Mouse (Mus musculus): Measurements from ENCODE around the gene Sema3f. TPM values are rescaled to one million over a fixed set of nuclear protein-coding genes. Genes with fewer than 3 reads are reported as not detected.

The Sema3f gene
- total RNA-seq, 2 experiments from 2014 or later: 22.6 to 41.3 TPM

DNA sequence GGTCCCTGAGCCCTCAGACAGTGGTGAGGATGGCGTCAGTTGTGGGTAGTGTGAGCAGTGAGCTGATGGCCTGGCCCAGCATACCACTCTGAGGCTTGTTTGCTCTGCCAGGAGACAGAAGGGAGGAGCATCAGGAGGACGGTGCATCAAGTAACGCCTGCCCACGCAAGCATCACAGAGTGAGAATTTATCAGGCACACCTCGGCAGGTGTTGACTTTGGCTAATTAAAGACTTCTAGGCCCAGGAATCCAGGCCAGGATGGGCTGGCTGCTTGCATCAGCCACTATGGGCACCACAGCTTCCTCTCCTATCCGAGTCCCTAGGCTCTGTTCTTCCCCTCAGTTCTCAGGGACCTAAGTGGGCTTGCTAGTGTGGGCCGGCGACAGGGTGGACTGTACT, 47.9 kb downstream of the Sema3f start:
- no peak for DNase-seq

DNA sequence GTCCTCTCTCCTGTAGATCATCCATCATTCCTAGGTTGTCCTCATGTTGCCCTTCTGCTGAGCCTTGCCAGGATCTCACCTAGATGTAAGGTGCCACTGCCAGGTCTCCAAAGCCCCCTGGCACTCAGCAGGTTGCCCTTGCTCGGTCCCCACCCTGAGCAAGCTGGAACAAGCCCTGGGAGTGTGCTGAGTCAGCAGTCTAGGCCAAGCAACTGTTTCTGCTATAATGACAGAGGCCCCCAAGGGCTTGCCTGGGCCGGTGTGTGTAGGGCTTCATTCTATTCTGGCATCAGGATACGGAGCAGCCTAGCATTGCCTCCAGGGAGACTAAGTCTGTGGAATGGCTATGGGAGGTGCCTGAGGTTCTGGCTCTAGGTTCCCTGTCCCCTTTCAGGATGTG, 49.5 kb downstream of the Sema3f start:
- DNase-seq: no peak

DNA sequence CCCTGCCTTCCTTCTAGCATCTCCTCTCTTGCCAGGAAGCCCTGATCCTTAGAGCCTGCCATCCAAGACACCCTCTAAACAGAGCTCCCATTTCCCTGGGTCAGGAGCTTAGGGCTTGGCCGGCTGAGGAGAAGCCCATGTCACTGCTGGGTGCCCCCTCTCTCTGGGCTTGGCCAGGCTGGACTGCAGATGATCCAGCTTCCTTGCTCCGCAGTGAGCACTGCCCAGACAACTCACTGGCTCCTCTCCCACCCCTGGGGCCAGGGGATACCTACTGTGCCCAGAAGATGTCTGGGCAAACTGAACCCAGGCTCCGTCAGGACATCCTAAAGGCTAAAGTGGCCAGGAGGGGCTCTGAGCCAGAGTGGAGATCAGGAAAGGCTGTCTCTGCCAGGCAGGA, 50.3 kb downstream of the Sema3f start:
- no peak for DNase-seq

DNA sequence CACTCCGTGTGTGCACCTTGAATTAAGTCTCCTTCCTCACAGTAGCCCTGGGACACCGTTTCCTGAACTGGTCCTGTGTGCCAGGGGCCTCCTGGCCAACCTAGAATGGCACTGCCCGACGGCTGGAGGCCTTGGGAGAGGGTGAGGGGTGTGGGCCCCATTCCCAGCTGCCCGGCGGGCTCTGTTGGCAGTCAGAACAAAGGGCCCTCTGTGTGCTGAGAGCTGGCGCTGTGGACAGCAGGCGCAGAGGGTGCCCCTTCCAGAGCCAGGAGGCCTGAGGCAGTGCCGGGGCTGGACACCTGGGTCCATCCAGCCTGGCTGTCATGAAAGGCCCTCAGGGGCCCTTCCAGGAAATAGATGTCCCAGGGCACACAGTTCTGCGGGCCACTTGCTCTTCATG, 50.7 kb downstream of the Sema3f start:
- DNase-seq: no peak

DNA sequence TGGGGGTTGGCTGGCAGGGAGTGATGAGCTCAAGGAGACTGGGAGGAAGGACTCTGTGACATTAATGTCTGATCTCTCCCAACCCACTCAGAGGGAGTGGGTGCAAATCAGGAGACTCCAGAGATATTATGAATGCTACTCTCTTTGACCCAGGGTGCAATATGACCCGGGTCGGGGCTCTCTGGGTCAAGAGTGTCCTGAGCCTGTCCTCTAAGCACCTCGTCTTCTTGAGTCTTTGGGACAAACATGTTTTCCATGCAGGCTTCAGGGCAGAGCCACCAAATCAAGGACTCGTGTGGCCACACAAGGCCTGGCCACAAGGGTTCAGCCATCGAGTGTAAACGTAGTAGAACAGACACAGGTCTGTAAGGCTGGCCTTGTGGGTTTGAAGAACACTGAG, 52.2 kb downstream of the Sema3f start:
- DNase-seq: no peak

DNA sequence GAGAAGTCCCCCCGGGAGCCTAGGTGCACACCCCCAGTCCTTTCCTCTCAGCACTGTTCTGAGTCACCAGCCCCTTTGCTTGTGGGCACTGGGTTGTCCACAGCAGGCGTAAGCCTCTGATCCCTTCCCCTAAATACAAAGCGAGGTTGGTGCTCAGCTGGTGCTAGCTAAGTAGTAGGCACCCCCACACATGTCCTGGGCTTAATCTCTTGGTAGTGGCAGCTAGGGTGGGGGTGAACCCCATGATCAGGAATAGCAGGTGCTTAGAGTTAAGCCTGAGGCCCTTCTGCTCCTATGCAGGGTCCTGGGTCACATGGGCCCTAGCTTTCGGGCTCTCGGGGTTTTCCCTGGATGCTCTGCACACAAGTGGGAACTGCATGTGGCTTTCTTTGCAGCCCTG, 53.1 kb downstream of the Sema3f start:
- no peak for DNase-seq

DNA sequence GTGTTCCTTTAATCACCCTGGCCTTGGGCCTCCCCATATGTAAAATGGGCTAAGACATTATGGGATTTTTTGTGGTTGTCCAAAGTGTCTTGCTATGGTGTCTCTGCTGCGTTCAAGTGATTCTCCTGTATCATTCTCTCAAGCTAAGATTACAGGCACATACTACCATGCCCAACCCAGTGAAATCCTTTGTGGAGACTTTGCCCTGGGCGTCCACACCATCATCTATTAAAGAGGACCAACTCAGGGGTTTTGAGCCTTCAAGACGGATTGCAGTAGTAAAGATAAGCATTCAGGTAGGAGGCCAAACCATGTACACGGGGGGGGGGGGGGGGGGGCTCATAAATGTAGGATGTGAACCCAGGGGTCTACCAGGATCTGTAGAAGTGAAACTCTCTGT, 55.7 kb downstream of the Sema3f start:
- DNase-seq: no peak

DNA sequence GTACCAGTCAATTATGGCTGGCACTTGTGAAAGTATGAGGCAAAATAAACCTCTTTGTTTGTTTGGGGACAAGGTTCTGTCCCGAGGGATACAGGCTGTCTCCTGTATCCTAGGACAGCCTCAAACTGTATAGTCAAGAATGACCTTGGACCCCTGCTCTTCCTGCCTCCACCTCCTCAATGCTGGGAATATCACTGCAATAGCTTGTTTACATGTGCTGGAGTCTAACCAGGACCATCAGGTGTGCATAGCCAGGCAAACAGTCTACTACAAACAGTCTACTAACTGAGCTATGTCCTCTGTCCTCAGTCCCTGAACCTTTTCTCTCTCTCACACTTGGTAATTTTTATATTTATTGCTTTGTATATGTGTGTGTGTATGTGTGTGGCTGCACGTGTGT, 56.8 kb downstream of the Sema3f start:
- no peak for DNase-seq

DNA sequence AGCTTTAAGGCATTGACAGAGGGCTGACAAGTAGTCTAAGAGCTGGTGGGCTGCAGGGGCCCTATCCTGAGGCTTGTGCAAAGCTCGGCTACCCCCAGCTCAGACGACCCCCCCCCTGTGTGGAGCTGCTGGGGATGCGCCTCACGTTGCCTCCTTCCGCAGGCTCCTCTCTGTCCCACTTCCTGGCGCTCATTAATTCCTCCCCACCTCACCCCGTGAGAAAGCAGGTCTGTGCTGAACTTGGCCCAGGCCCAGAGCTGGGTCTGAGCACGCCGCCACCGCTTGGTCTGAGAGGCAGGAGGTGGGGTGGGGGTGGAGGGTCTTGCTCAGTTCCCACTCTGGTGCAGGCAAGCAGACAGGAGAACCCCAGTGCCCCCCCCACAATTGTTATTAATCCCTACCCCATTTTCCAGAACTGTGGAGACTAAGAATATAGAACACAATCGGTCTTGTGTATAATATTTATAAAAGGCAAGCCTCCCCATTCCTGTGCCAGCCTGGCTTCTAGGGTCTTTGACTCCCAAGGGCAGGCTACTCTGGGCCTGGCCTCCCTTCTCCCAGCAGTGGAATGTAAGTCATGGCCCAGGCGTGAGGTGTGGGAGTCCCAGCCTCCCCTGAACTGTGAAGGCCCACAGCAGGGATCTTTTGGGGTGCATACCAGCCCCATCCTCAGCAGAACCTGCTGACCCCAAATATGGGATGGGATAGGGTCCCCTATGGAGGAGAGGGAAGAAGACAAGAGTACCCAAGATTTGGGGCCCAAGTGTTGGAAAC, 59.4 kb downstream of the Sema3f start:
- DNase-seq: no peak

DNA sequence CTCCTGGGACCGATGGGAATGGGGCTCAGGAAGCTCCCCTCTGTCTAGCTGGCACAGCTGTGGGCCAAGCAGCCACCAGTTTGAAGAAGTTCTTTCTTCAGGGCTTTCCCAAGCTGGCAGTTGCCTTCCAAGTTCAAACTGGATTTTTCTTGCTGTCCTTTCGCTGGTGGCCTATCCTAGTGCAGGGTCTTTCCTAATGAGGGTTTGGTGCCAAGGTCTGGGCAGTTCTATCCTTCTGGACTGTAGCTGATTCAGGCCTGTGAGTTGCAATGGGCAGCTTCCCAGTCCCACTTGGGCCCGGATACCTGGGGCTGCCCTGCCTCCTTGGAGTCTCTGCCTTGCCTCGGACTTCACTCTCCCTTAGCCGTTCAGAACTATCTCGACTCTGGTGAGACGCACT, 60.0 kb downstream of the Sema3f start:
- no peak for DNase-seq

DNA sequence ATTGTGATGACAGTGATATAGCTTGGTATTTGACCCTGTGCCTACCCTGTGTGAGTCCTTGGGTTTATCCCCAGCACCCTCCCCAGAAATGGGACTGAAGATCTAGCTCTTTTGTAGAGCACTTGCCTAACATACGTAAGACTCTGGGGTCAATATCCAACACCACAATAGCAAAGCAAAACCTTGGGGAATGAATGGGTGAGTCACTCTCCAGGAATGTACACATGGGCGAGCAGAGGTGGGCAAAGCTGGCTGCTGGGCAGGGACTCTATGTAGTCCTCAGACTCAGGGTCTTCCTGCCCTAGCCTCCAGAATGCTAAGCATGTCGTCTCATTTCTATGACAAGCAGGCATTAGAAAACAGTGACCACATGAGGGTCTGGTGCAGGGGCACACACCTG, 61.5 kb downstream of the Sema3f start:
- no peak for DNase-seq

DNA sequence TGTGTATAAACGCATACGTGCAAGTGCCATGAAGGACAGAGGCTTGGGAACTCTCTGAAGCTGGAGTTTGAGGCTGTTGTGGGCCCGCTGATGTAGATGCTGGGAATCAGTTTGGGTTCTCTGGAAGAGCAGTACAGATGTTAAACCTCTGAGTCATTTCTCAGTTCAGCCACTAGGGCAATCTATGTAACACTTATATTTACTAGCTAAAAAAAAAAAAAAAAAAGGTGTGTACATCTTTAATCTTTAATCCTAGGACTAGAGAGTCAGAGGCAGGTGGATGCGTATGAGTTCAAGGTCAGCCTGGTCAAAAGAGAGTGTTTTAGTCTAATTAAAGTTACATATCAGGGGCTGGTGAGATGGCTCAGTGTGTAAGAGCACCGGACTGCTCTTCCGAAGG, 63.3 kb downstream of the Sema3f start:
- no peak for DNase-seq

DNA sequence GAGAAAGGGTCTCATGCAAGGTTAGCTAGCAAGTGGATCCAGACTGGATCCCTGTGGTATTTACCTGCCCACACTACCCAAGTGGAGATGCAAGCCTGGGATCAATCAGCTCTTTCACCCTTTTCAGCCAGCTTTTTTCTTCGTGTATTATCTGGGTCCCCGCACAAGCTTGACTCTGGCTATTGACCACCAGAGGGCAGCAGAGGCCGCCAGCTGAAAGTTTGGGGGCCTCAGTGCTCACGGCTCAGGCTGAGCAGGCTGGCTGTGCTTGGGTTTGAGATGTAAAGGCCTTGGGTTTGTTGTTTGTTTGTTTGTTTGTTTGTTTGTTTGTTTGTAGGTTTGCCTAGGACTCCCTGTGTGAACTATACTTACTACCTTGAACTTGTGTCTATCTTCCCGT, 64.7 kb downstream of the Sema3f start:
- DNase-seq: peak; percentile 78 to 86

DNA sequence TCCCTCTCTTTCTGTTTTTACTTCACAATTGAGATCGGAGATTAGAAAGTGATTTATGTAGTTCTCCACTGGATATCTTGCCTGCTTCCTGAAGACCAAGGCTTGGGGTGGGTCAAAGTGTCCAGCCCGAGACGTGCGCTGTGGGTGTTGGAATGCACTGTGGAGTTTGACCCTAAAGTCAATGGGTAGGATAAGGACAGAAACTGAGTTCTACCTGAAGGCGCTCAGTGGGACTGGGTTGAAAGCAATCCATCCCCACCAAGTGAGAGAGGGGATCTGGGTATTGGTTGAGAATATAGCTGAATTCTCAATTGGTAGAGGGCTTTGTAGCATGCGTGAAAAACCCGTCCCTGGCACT, 65.1 kb downstream of the Sema3f start:
- DNase-seq: no peak

DNA sequence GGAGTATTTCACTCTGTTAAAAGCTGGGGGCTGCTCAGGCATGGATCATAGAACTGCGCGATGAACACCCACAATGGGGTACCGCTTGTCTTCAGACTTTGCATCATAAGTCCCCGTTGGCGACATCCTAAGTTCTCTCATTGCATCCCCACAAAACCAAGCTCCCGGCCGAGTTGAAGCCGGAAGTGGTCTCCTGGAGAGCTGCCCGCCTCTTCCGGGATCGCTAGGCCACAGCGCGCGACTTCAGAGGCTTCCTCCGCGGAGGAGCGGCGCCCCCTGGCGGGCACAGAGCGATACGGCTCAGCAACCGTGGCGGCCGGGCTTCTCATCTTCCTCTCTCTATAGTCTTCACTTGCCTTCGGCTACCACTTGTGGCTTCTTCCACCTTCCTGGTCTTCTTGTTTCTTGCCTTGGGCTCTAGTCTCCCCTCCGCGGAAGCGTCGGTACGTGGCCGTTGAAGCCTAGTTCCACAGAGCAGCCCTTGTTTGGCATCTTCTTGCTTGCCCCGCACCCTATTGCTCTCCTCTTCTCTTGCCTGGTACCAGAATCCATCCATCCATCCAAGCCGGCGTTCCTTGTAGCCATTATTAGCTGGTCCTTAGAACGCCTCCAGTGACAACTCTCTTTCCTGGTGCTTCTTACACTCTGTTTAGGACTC, 65.7 kb downstream of the Sema3f start:
- DNase-seq: peak; percentile 93 to 95

DNA sequence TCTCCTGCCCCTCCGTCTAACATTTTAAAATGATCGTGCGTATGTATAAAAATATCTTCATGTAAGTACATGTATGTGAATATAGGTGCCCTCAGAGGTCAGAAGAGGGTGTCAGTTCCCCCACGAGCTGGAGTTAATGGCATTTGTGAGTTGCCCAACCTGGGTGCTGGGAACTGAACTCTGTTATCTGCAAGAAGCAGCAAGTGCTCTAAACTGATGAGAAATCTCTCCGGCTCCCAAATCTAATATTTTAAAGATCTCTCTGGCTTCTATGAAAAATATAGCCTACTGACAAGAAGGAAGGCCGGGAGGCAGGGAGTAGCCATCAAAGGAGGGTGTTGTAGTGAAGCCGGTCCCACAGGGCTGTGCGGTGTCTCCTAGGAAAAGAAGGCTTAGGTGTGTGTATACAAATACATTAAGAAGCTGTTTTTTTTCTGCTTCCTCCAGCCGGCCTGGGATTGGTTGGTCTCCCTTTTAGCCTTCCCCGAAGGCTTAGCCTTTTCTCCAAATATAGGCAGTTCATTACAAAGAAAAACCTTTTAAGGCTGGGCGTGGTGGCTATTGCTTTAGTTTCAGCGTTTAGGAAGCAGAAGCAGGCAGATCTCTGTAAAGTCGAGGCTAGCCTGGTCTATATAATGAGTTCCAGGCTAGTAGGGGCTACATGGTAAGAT, 66.6 kb downstream of the Sema3f start:
- DNase-seq: no peak

DNA sequence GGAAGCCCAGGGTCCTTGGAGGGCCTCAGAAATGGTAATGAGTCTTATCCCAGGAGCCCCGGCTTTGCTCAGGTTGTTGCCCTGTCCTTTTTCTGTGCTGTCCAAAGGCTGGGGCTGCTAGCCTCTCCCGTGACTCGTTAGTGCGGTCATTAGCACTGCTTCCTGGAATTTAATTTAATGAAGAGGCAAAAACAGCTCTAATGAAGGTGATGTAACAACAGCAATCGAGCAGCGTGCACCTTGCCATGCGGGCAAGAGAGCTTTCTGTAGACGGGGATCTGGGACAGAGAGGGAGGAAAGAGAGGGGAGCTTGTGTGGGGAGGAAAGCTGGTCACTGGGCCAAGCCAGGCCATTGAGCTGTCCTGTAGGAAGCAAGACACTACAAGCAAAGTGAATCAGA, 68.6 kb downstream of the Sema3f start:
- no peak for DNase-seq

DNA sequence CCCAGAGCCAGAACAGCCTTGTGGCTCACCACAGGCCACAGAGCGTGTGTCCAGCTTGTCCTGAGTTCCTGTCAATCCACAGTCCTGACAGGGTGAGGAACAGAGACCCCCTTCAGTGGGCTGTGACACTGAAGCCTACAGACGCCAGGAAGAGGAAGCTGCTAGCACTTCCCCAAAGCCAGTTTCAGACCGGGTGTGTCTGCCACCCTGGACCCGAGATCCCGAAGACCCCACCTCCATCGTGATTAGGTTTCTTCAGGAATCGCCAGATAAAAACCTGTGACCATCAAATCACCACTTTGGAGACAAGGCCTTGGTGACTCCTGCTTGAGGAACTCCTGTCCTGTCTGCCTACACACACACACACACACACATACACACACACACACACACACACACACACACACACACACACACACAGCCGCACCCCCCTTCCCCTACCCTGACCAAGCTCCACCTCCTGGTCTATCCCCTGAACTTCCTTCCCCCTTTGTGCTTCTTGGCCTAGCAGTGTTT, 70.0 kb downstream of the Sema3f start:
- DNase-seq: no peak

DNA sequence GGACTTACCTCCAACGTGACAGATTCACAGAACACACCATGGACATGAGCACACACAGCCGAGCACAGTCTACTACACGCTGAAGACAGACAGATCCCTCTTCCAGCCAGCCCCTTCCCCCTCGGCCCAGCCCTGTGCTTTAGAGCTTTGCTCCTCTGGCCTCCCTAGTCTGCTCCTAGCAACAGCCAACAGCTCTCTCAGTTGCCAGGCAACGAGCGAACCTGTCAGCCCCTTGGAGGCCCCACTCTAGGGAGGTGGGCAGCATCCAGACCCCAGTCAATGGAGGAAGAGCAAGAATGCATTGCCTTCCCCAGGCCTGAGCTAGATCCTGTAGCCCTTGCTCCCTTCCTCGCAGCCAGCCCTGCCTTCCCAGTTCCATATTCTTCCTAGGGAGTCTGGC, 73.2 kb downstream of the Sema3f start:
- no peak for DNase-seq

DNA sequence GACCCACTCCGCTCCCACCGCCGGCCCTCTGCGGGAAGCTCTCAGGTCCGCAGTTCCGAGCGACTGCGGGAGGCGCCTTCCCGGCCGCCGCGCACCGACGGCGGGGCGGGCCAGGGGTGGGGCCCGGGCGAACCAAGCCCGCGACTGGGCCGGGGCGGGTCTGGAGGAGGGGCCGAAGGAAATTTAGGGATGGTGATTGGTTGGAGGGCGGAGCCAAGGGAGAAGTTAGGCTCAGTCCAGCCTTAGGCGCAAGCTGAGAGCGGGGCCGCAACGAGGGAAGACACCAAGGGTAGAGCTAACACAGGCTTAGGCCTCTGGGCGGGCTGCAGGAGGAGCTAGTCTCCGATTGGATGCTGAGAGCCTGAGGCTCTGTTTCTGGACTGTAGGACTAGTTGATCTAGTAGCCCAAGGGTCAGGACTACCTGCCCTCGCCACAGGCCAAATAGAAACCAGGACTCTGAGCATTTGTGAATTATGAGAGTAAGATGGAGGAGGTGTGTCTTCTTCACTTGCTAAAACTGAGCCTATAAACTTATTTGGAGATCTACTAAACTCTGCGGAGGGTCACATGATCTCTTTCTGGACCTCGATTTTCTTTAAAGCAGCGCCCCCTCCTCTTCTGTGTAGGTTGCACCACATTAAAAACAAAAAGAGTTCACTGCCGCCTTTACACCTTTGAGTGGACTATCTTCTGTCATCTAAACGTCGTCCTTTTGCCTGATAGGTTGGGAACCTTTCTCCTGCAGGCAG, 74.8 kb downstream of the Sema3f start, which contains the start of gene Gnai2:
Gnai2 (minus strand) TSS at position 89 of the 750 bp plus-strand sequence.
- peak; percentile 98 to 99 for DNase-seq

DNA sequence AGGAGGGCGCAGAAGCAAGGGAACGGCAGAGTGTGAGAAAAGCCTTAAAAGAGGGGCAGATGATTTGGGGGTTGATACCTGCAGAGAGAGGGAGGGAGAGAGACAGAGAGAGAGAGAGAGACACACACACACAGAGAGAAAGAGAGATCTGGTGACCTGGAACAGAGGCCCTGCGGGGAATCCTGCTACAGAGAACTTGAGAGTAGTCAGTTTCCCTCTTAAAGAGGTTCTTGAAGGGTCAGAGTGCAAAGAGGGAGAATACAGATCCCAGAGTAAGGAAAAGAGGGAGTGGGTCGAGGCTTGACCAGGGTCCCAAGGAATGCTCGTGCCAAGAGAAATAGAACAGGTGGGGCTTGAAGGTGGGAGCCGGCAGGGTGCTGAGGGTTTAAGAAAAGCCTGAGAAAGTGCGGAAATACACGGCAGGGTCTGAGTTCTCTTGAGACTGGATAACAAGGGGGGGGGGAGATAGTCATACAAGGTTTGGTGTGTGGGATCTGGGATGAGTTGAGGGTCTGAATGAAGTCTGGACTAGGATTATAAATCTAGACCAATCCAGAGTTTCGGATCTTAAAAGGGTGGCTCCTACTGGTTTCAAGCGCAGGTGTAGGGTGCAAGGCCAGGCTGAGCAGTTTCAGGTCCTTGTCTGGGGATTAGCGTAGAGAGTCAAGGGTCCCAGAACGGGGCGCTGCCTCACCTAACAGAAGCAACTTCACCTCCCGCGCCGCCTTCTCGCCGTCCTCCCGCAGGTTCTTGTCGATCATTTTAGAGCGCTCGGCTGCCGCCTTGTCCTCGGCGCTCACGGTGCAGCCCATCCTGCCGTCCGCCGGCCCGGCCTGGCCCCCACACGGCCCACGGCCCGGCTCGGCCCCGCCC, 75.6 kb downstream of the Sema3f start:
- no peak for DNase-seq

Measured in adrenal gland, postnatal 36 days (tissue).